ENCODE assay signal across 14 mouse cellular contexts in genomic region chr5:110385263-110385662, GRCm38 (mm10). TPM values are rescaled to one million over a fixed set of nuclear protein-coding genes. Genes with fewer than 3 reads are reported as not detected.
A peak's percentile ranks its signal among the peaks of the same experiment; 100 is the strongest.
DNase-seq lines count a peak whose midpoint lies in the region; ATAC-seq and TF ChIP-seq lines count a peak whose summit lies in the region.
"Had no signal": no experiment of that assay in that cellular context is flagged by ENCODE, and none has a peak within 500 bp of the region (broad histone marks: within the 10 kb centered on the region; RNA-seq: fewer than 3 reads in every experiment).

No protein-coding gene starts in this region.

- no peaks in the 10 kb centered on the region for H3K9me3 ChIP-seq in intestine, embryonic 14.5 days (ENCODE audit: control insufficient read depth, low read length)
- H3K9me3 ChIP-seq in intestine, postnatal 0 days (ENCODE audit: control insufficient read depth): no peaks in the 10 kb centered on the region
- no peaks in the 10 kb centered on the region for H3K9me3 ChIP-seq in embryonic facial prominence, embryonic 13.5 days
- H3K9me3 ChIP-seq in hindbrain, embryonic 12.5 days (replicated peaks): no peaks in the 10 kb centered on the region
- no peaks in the 10 kb centered on the region for H3K9me3 ChIP-seq in midbrain, embryonic 13.5 days

- peaks cover 10% of the 10 kb centered on the region; the same call in 1 of the 2 replicates for H3K4me1 ChIP-seq in intestine, embryonic 14.5 days (replicated peaks; ENCODE audit: control insufficient read depth, insufficient read depth, low read length)
- H3K4me1 ChIP-seq in intestine, postnatal 0 days (replicated peaks; ENCODE audit: control insufficient read depth, insufficient read depth, low read length): peaks cover 6% of the 10 kb centered on the region; the same call in 1 of the 2 replicates
- peaks cover 28% of the 10 kb centered on the region for H3K4me1 ChIP-seq in embryonic facial prominence, embryonic 13.5 days
- H3K4me1 ChIP-seq in hindbrain, embryonic 12.5 days: peaks cover 31% of the 10 kb centered on the region
- H3K4me1 ChIP-seq in midbrain, embryonic 13.5 days (replicated peaks): peaks cover 41% of the 10 kb centered on the region

- no peak overlapping the region for H3K9ac ChIP-seq in intestine, embryonic 14.5 days (ENCODE audit: low read length)
- no peak overlapping the region for H3K9ac ChIP-seq in intestine, postnatal 0 days (ENCODE audit: low read depth, low read length)
- H3K9ac ChIP-seq in embryonic facial prominence, embryonic 13.5 days: 0 out of 2 replicates have a peak overlapping the region, but pooled peaks have one; percentile 36
- peak overlapping the region; percentile 71; the same call in 1 of the 2 replicates for H3K9ac ChIP-seq in hindbrain, embryonic 12.5 days
- peak overlapping the region; percentile 80 for H3K9ac ChIP-seq in midbrain, embryonic 13.5 days (replicated peaks)

- no peak for ATAC-seq in intestine, embryonic 14.5 days (replicated peaks; ENCODE audit: low FRiP score, low TSS enrichment, low read depth)
- no peak for ATAC-seq in intestine, postnatal 0 days
- ATAC-seq in embryonic facial prominence, embryonic 13.5 days (ENCODE audit: insufficient number of reproducible peaks, insufficient read depth, low FRiP score, low TSS enrichment, low read depth): no peak
- no peak for ATAC-seq in hindbrain, embryonic 12.5 days (ENCODE audit: low FRiP score)
- ATAC-seq in midbrain, embryonic 13.5 days: no peak

- H3K27me3 ChIP-seq in intestine, embryonic 14.5 days (replicated peaks; ENCODE audit: control insufficient read depth, insufficient read depth, low read length): 0 out of 2 replicates have a peak, but pooled peaks cover 4% of the 10 kb centered on the region
- no peaks in the 10 kb centered on the region; the same call in 1 of the 2 replicates for H3K27me3 ChIP-seq in intestine, postnatal 0 days (replicated peaks; ENCODE audit: control insufficient read depth, insufficient read depth, low read length)
- no peaks in the 10 kb centered on the region for H3K27me3 ChIP-seq in embryonic facial prominence, embryonic 13.5 days
- peaks cover 18% of the 10 kb centered on the region for H3K27me3 ChIP-seq in hindbrain, embryonic 12.5 days
- H3K27me3 ChIP-seq in midbrain, embryonic 13.5 days: no peaks in the 10 kb centered on the region
- H3K27me3 ChIP-seq: CH12.LX had no signal

- no peaks in the 10 kb centered on the region for H3K36me3 ChIP-seq in intestine, embryonic 14.5 days (ENCODE audit: control insufficient read depth, insufficient read depth, low read length)
- peaks cover 2% of the 10 kb centered on the region; the same call in 1 of the 2 replicates for H3K36me3 ChIP-seq in intestine, postnatal 0 days (ENCODE audit: control insufficient read depth, insufficient read depth)
- H3K36me3 ChIP-seq in embryonic facial prominence, embryonic 13.5 days: peaks cover 18% of the 10 kb centered on the region; the same call in 1 of the 2 replicates
- peaks cover 12% of the 10 kb centered on the region; the same call in 1 of the 2 replicates for H3K36me3 ChIP-seq in hindbrain, embryonic 12.5 days
- H3K36me3 ChIP-seq in midbrain, embryonic 13.5 days: peaks cover 3% of the 10 kb centered on the region; the same call in 1 of the 2 replicates

- H3K4me3 ChIP-seq in intestine, embryonic 14.5 days (ENCODE audit: low read depth, low read length): no peak overlapping the region
- H3K4me3 ChIP-seq in intestine, postnatal 0 days (ENCODE audit: low read depth, low read length): no peak overlapping the region
- H3K4me3 ChIP-seq in embryonic facial prominence, embryonic 13.5 days: peak overlapping the region; percentile 74
- peak overlapping the region; percentile 64 for H3K4me3 ChIP-seq in hindbrain, embryonic 12.5 days
- H3K4me3 ChIP-seq in midbrain, embryonic 13.5 days (replicated peaks): peak overlapping the region; percentile 70
- H3K4me3 ChIP-seq in gastrocnemius, adult 2 months: no peak overlapping the region
- H3K4me3 ChIP-seq: erythroblast, embryonic 14.5 days had no signal

- H3K4me2 ChIP-seq in intestine, embryonic 14.5 days (ENCODE audit: low read length): 0 out of 2 replicates have a peak overlapping the region, but pooled peaks have one; percentile 69
- H3K4me2 ChIP-seq in intestine, postnatal 0 days (replicated peaks; ENCODE audit: low read depth): no peak overlapping the region; the same call in 1 of the 2 replicates
- peak overlapping the region; percentile 71 for H3K4me2 ChIP-seq in embryonic facial prominence, embryonic 13.5 days
- peak overlapping the region; percentile 57 for H3K4me2 ChIP-seq in hindbrain, embryonic 12.5 days (replicated peaks)
- H3K4me2 ChIP-seq in midbrain, embryonic 13.5 days (replicated peaks): peak overlapping the region; percentile 57

- 60% methylated on average over 4 of the region's 4 CpGs for WGBS in intestine, embryonic 14.5 days
- WGBS in intestine, postnatal 0 days: 53% methylated on average over 4 of the region's 4 CpGs
- WGBS in embryonic facial prominence, embryonic 13.5 days: 63% methylated on average over 4 of the region's 4 CpGs
- WGBS in hindbrain, embryonic 12.5 days: 55% methylated on average over 4 of the region's 4 CpGs
- WGBS in midbrain, embryonic 13.5 days: 67% methylated on average over 4 of the region's 4 CpGs

- no peak overlapping the region for H3K27ac ChIP-seq in intestine, embryonic 14.5 days (ENCODE audit: low read depth)
- no peak overlapping the region for H3K27ac ChIP-seq in intestine, postnatal 0 days (ENCODE audit: low read depth, low read length)
- H3K27ac ChIP-seq in embryonic facial prominence, embryonic 13.5 days: no peak overlapping the region
- no peak overlapping the region for H3K27ac ChIP-seq in hindbrain, embryonic 12.5 days
- no peak overlapping the region for H3K27ac ChIP-seq in midbrain, embryonic 13.5 days
- H3K27ac ChIP-seq in gastrocnemius, adult 2 months: no peak overlapping the region
- H3K27ac ChIP-seq: macrophage had no signal

- intact Hi-C loops in gastrocnemius, adult 2 months (cut with DNase I): no loop called here

- TF ChIP-seq CTCF in intestine, postnatal 0 days (IDR thresholded peaks at IDR 0.05; ENCODE audit: low read depth): no peak
- TF ChIP-seq CTCF in gastrocnemius, adult 2 months (IDR thresholded peaks at IDR 0.05): no peak

- no peak for DNase-seq in intestine, embryonic 14.5 days (ENCODE audit: low spot score)
- no peak for DNase-seq in gastrocnemius, adult 2 months
- DNase-seq in thymus, postnatal 10 days (ENCODE audit: low spot score in 2 of 2): no peak
- DNase-seq in ovary, postnatal 36 days (ENCODE audit: low spot score): no peak
- DNase-seq: thymus, postnatal 4 days had no signal

RNA-seq across cellular contexts. Expression of gene Lrcol1, which starts 40.7 kb away (rescaled TPM):
- polyA plus RNA-seq in intestine, embryonic 14.5 days (2014; fragmentation: Nextera tagmentation; extraction: Ambion mirVana): not detected in 2 replicates
- polyA plus RNA-seq in intestine, postnatal 0 days (2015; fragmentation: Nextera tagmentation; extraction: Ambion mirVana): not detected in 2 replicates
- polyA plus RNA-seq in embryonic facial prominence, embryonic 13.5 days (2015; fragmentation: Nextera tagmentation; extraction: Ambion mirVana): not detected in 2 replicates
- not detected in 2 replicates for polyA plus RNA-seq in hindbrain, embryonic 12.5 days (2016; fragmentation: Nextera tagmentation; extraction: Ambion mirVana)
- polyA plus RNA-seq in midbrain, embryonic 13.5 days (2015; fragmentation: Nextera tagmentation; extraction: Ambion mirVana): not detected in 2 replicates
- total RNA-seq in gastrocnemius, adult 2 months (2021): not detected
- total RNA-seq: CH12.LX; layer of hippocampus, postnatal 25 days had no signal
- polyA plus RNA-seq: erythroblast, embryonic 14.5 days; heart, postnatal 0 days; macrophage had no signal

RNA-seq across cellular contexts. Expression of gene P2rx2, which starts 42.3 kb away (rescaled TPM):
- 0.77 and 1.1 TPM in 2 replicates for polyA plus RNA-seq in intestine, embryonic 14.5 days (2014; fragmentation: Nextera tagmentation; extraction: Ambion mirVana)
- polyA plus RNA-seq in intestine, postnatal 0 days (2015; fragmentation: Nextera tagmentation; extraction: Ambion mirVana): 1.6 TPM in 2 replicates
- polyA plus RNA-seq in embryonic facial prominence, embryonic 13.5 days (2015; fragmentation: Nextera tagmentation; extraction: Ambion mirVana): 2.6 and 3.1 TPM in 2 replicates
- 2.1 and 3.2 TPM in 2 replicates for polyA plus RNA-seq in hindbrain, embryonic 12.5 days (2016; fragmentation: Nextera tagmentation; extraction: Ambion mirVana)
- polyA plus RNA-seq in midbrain, embryonic 13.5 days (2015; fragmentation: Nextera tagmentation; extraction: Ambion mirVana): 3.2 and 3.8 TPM in 2 replicates
- not detected for total RNA-seq in gastrocnemius, adult 2 months (2021)
- total RNA-seq: CH12.LX had no signal
- polyA plus RNA-seq: erythroblast, embryonic 14.5 days; heart, postnatal 0 days; macrophage had no signal

Comparison
In these comparisons a context has a peak if more than half of its experiments do, and no peak if none do; other contexts are left out.
1. H3K4me3 ChIP-seq: peak in embryonic facial prominence, embryonic 13.5 days (single experiment), hindbrain, embryonic 12.5 days (single experiment) and midbrain, embryonic 13.5 days (single experiment); none in intestine, embryonic 14.5 days (single experiment), intestine, postnatal 0 days (single experiment) and gastrocnemius, adult 2 months (single experiment).
2. H3K9ac ChIP-seq: peak in embryonic facial prominence, embryonic 13.5 days (single experiment), hindbrain, embryonic 12.5 days (single experiment) and midbrain, embryonic 13.5 days (single experiment); none in intestine, embryonic 14.5 days (single experiment) and intestine, postnatal 0 days (single experiment).